Comparison of ENCODE assay signal across 8 mouse cellular contexts in the genomic region with DNA sequence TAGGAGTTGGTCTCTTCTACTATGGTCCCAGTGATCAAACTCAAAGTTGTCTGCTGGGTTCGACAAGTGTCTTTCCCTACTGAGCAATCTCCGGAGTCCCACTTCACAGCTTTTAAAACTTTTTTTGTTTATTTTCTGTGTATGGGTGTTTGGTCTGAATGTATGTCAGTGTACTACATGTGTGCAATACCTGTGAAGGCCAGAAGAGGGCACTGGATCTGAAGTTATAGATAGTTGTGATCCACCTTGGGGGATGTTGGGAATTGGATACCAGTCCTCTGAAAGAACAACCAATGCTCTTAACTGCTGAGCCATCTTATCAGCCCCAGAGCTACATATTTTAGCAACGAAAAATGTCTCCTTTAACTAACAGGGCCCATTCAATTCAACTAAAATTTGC.
DNase-seq lines count a peak whose midpoint lies in the region; ATAC-seq and TF ChIP-seq lines count a peak whose summit lies in the region.

No protein-coding gene starts in this region.

- no peaks in the 10 kb centered on the region for H3K36me3 ChIP-seq in midbrain, postnatal 0 days (ENCODE audit: insufficient read depth, low read length)
- H3K36me3 ChIP-seq in midbrain, embryonic 10.5 days = peaks cover 21% of the 10 kb centered on the region
- no peaks in the 10 kb centered on the region for H3K36me3 ChIP-seq in hindbrain, embryonic 13.5 days

- DNase-seq in gastrocnemius, adult 2 months = no peak
- DNase-seq in gastrocnemius, postnatal 36 days = no peak
- peak; percentile 24 for DNase-seq in midbrain, postnatal 0 days (ENCODE audit: low spot score)
- DNase-seq in midbrain, embryonic 10.5 days (ENCODE audit: low spot score) = no peak
- DNase-seq in thymus, postnatal 36 days = peak; percentile 16 to 30
- no peak for DNase-seq in cerebellum, adult 2 months

- H3K4me3 ChIP-seq in gastrocnemius, adult 2 months = no peak overlapping the region
- H3K4me3 ChIP-seq in midbrain, postnatal 0 days (ENCODE audit: low read depth, low read length) = no peak overlapping the region
- no peak overlapping the region for H3K4me3 ChIP-seq in midbrain, embryonic 10.5 days
- H3K4me3 ChIP-seq in hindbrain, embryonic 13.5 days = no peak overlapping the region
- H3K4me3 ChIP-seq in cerebellum, adult 2 months (replicated peaks; ENCODE audit: insufficient read depth, low read depth, low read length) = no peak overlapping the region

- no peaks in the 10 kb centered on the region for H3K9me3 ChIP-seq in midbrain, postnatal 0 days (ENCODE audit: low read length)
- H3K9me3 ChIP-seq in midbrain, embryonic 10.5 days (replicated peaks) = no peaks in the 10 kb centered on the region
- H3K9me3 ChIP-seq in hindbrain, embryonic 13.5 days = no peaks in the 10 kb centered on the region

- H3K4me1 ChIP-seq in midbrain, postnatal 0 days (ENCODE audit: insufficient read depth, low read length) = no peaks in the 10 kb centered on the region
- peaks cover 7% of the 10 kb centered on the region for H3K4me1 ChIP-seq in midbrain, embryonic 10.5 days
- H3K4me1 ChIP-seq in hindbrain, embryonic 13.5 days (replicated peaks) = peaks cover 9% of the 10 kb centered on the region
- no peaks in the 10 kb centered on the region for H3K4me1 ChIP-seq in cerebellum, adult 2 months (ENCODE audit: control insufficient read depth, insufficient read depth, low read length)

- intact Hi-C loops in gastrocnemius, adult 2 months (cut with DNase I) = no loop called here
- intact Hi-C loops in gastrocnemius, postnatal 36 days (cut with DNase I) = loop anchor here (2.0 kb wide), 1 partner anchor 38 kb away; no protein-coding TSS in a partner anchor

- H3K4me2 ChIP-seq in midbrain, postnatal 0 days (ENCODE audit: low read depth, low read length, poor library complexity, severe bottlenecking) = no peak overlapping the region
- H3K4me2 ChIP-seq in hindbrain, embryonic 13.5 days = no peak overlapping the region

- TF ChIP-seq CTCF in gastrocnemius, adult 2 months (IDR thresholded peaks at IDR 0.05) = peak; percentile 70
- TF ChIP-seq CTCF in midbrain, postnatal 0 days (IDR thresholded peaks at IDR 0.05) = peak; percentile 53
- TF ChIP-seq CTCF in cerebellum, adult 2 months (IDR thresholded peaks at IDR 0.05; ENCODE audit: borderline replicate concordance, insufficient read depth, low read depth, low read length) = no peak

- no peaks in the 10 kb centered on the region for H3K27me3 ChIP-seq in midbrain, postnatal 0 days (ENCODE audit: insufficient read depth, low read length)
- H3K27me3 ChIP-seq in midbrain, embryonic 10.5 days (ENCODE audit: low read depth, poor library complexity, severe bottlenecking) = no peaks in the 10 kb centered on the region
- H3K27me3 ChIP-seq in hindbrain, embryonic 13.5 days = no peaks in the 10 kb centered on the region
- H3K27me3 ChIP-seq in cerebellum, adult 2 months (ENCODE audit: control insufficient read depth, insufficient read depth, low read length) = no peaks in the 10 kb centered on the region

- H3K27ac ChIP-seq in gastrocnemius, adult 2 months = no peak overlapping the region
- H3K27ac ChIP-seq in midbrain, postnatal 0 days (ENCODE audit: low read depth, low read length) = no peak overlapping the region
- no peak overlapping the region for H3K27ac ChIP-seq in midbrain, embryonic 10.5 days (replicated peaks)
- no peak overlapping the region for H3K27ac ChIP-seq in hindbrain, embryonic 13.5 days
- H3K27ac ChIP-seq in cerebellum, adult 2 months (ENCODE audit: insufficient read depth, low read length) = no peak overlapping the region

- no peak overlapping the region for H3K9ac ChIP-seq in midbrain, postnatal 0 days (replicated peaks; ENCODE audit: low read length, poor library complexity, severe bottlenecking)
- no peak overlapping the region for H3K9ac ChIP-seq in hindbrain, embryonic 13.5 days

- no peak for ATAC-seq in midbrain, postnatal 0 days (ENCODE audit: low FRiP score)
- ATAC-seq in erythroblast, adult 5-6 weeks (replicated peaks; ENCODE audit: low FRiP score, poor library complexity, severe bottlenecking) = peak; percentile 73
- no peak for ATAC-seq in hindbrain, embryonic 13.5 days (ENCODE audit: low FRiP score)

- no peak for TF ChIP-seq POLR2A in cerebellum, adult 2 months (IDR thresholded peaks at IDR 0.05; ENCODE audit: borderline replicate concordance, insufficient read depth, low read length)

- 93% methylated on average over 3 of the region's 3 CpGs for WGBS in midbrain, postnatal 0 days
- 91% methylated on average over 3 of the region's 3 CpGs for WGBS in midbrain, embryonic 10.5 days
- WGBS in hindbrain, embryonic 13.5 days = 91% methylated on average over 3 of the region's 3 CpGs
- 94% methylated on average over 3 of the region's 3 CpGs for WGBS in cerebellum, adult 2 months

Comparison
In these comparisons a context has a peak if more than half of its experiments do, and no peak if none do; other contexts are left out.
1. DNase-seq: peak in midbrain, postnatal 0 days (single experiment) and thymus, postnatal 36 days (2 of 2); none in gastrocnemius, adult 2 months (single experiment), gastrocnemius, postnatal 36 days (0 of 2), midbrain, embryonic 10.5 days (single experiment) and cerebellum, adult 2 months (0 of 2).